Mouse (Mus musculus): ENCODE data around the gene Draxin. TPM values are rescaled to one million over a fixed set of nuclear protein-coding genes. Genes with fewer than 3 reads are reported as not detected.

Gene Draxin
- total and polyA plus RNA-seq, 3 experiments, result 0.04 TPM; not detected in 2

- Histone ChIP-seq H3K9ac (ENCODE audit: insufficient read depth, low read depth) (peak overlapping the region; percentile 79), H3K27me3 (replicated peaks) (peaks cover 55% of the 10 kb centered on the region), H3K27ac (ENCODE audit: insufficient read depth, low read depth) (0 out of 2 replicates have a peak overlapping the region, but pooled peaks have one; percentile 23), H3K4me1 (ENCODE audit: control insufficient read depth in 1 of 2, insufficient read depth in 2 of 2) (peaks cover 5 to 14% of the 10 kb centered on the region in 2 experiments), H3K4me3 (replicated peaks in 1 of 3; ENCODE audit: low read depth in 2 of 3, low read length in 2 of 3, poor library complexity in 1 of 3) (peak overlapping the region; percentile 62 to 98 (median 80)), H3K79me2 (replicated peaks; ENCODE audit: control insufficient read depth, extremely low read depth, insufficient read depth, poor library complexity, severe bottlenecking) (no peaks in the 10 kb centered on the region; the same call in 1 of the 2 replicates), H3K4me2 (ENCODE audit: insufficient read depth, low read depth, poor library complexity, severe bottlenecking) (peak overlapping the region; percentile 90), H3K9me3 (replicated peaks; ENCODE audit: low read length) (no peaks in the 10 kb centered on the region), H3K36me3 (replicated peaks in 1 of 2; ENCODE audit: control insufficient read depth in 1 of 2, insufficient read depth in 1 of 2, low read length in 1 of 2) (peaks cover 15% of the 10 kb centered on the region in 2 experiments)
- DNase-seq (ENCODE audit: extremely low read depth), result peak; percentile 89
- dilution Hi-C loops (cut with MboI; ENCODE audit: extremely low pct_ligation_motif_present, extremely low pct_unique_long_range_greater_than_20kb, low sequenced_read_pairs), result no loop called here
- in situ Hi-C loops (cut with MboI; ENCODE audit: low pct_ligation_motif_present, low pct_unique_long_range_greater_than_20kb, low sequenced_read_pairs), result loop anchor here (10.0 to 25.0 kb wide), 2 partner anchors 205 to 453 kb away; partner anchors contain the start of gene Masp2
- peak; percentile 6; the same call in 1 of the 2 replicates for TF ChIP-seq SIN3A (IDR thresholded peaks at IDR 0.05; ENCODE audit: low read length)
- peak; percentile 62; the same call in 1 of the 2 replicates for TF ChIP-seq MXI1 (IDR thresholded peaks at IDR 0.05; ENCODE audit: low read depth, low read length)
- TF ChIP-seq HCFC1 (IDR thresholded peaks at IDR 0.05; ENCODE audit: low read depth, low read length), result 0 out of 2 replicates have a peak, but pooled peaks have one; percentile 6
- no peak for TF ChIP-seq EP300 (IDR thresholded peaks at IDR 0.05; ENCODE audit: low read length)
- TF ChIP-seq CHD2 (IDR thresholded peaks at IDR 0.05; ENCODE audit: low read length), result peak; percentile 53
- TF ChIP-seq MAZ (IDR thresholded peaks at IDR 0.05; ENCODE audit: low read depth, low read length), result peak; percentile 87
- no peak for TF ChIP-seq MYC (IDR thresholded peaks at IDR 0.05; ENCODE audit: low read depth, low read length)
- peak; percentile 48; the same call in 1 of the 2 replicates for TF ChIP-seq NRF1 (IDR thresholded peaks at IDR 0.05; ENCODE audit: low read depth, low read length)
- TF ChIP-seq POLR2A (IDR thresholded peaks at IDR 0.05; ENCODE audit: low read depth, low read length), result 0 out of 2 replicates have a peak, but pooled peaks have one; percentile 12
- TF ChIP-seq POLR2AphosphoS2 (IDR thresholded peaks at IDR 0.05; ENCODE audit: low read depth, low read length), result no peak
- peak in 1 of 2 experiments; percentile 27; a peak in 2 of 4 replicates for TF ChIP-seq CTCF (conservative IDR thresholded peaks at IDR 0.05 in 1 of 2, IDR thresholded peaks at IDR 0.05 in 1 of 2; ENCODE audit: low read depth in 2 of 2, low read length in 2 of 2)
- 0 out of 2 replicates have a peak, but pooled peaks have one; percentile 24 for TF ChIP-seq ZMIZ1 (IDR thresholded peaks at IDR 0.05; ENCODE audit: low read depth, low read length)
- 0 out of 2 replicates have a peak, but pooled peaks have one; percentile 11 for TF ChIP-seq NELFE (IDR thresholded peaks at IDR 0.05; ENCODE audit: low read depth, low read length)
Measured at GRCm38 (mm10) chr4:148159544-148160435, 29.3 kb upstream of the Draxin start.

- H3K4me1 ChIP-seq (ENCODE audit: control insufficient read depth in 1 of 2, insufficient read depth in 2 of 2), result peaks cover 5 to 9% of the 10 kb centered on the region in 2 experiments
- dilution Hi-C loops (cut with MboI; ENCODE audit: extremely low pct_ligation_motif_present, extremely low pct_unique_long_range_greater_than_20kb, low sequenced_read_pairs), result no loop called here
- peak overlapping the region; percentile 57 to 98 (median 62) for H3K4me3 ChIP-seq (replicated peaks in 1 of 3; ENCODE audit: low read depth in 2 of 3, low read length in 2 of 3, poor library complexity in 1 of 3)
- in situ Hi-C loops (cut with MboI; ENCODE audit: low pct_ligation_motif_present, low pct_unique_long_range_greater_than_20kb, low sequenced_read_pairs), result loop anchor here (10.0 to 25.0 kb wide), 2 partner anchors 204 to 454 kb away; partner anchors contain the start of gene Masp2
- H3K9me3 ChIP-seq (replicated peaks; ENCODE audit: low read length), result no peaks in the 10 kb centered on the region
- H3K9ac ChIP-seq (ENCODE audit: insufficient read depth, low read depth), result peak overlapping the region; percentile 79
- H3K27ac ChIP-seq (ENCODE audit: insufficient read depth, low read depth), result no peak overlapping the region
- TF ChIP-seq SIN3A (IDR thresholded peaks at IDR 0.05; ENCODE audit: low read length), result no peak
- no peak for TF ChIP-seq KAT2A (IDR thresholded peaks at IDR 0.05; ENCODE audit: insufficient replicate concordance, low read length)
- H3K27me3 ChIP-seq (replicated peaks), result peaks cover 44% of the 10 kb centered on the region
- peak overlapping the region; percentile 84 for H3K4me2 ChIP-seq (ENCODE audit: insufficient read depth, low read depth, poor library complexity, severe bottlenecking)
- no peaks in the 10 kb centered on the region; the same call in 1 of the 2 replicates for H3K79me2 ChIP-seq (replicated peaks; ENCODE audit: control insufficient read depth, extremely low read depth, insufficient read depth, poor library complexity, severe bottlenecking)
- peaks cover 18 to 19% of the 10 kb centered on the region in 2 experiments for H3K36me3 ChIP-seq (replicated peaks in 1 of 2; ENCODE audit: control insufficient read depth in 1 of 2, insufficient read depth in 1 of 2, low read length in 1 of 2)
- DNase-seq (ENCODE audit: extremely low read depth), result no peak
Measured at GRCm38 (mm10) chr4:148158436-148159348, 28.2 kb upstream of the Draxin start.
